Mouse (Mus musculus) embryonic fibroblast, embryonic 13.5 days (primary cell): ENCODE results near the gene Rdh13.

ENCODE experiments used
- CTCF ChIP-seq: IDR thresholded peaks from 2 replicates; pipeline ENCODE4 v1.5.1; 2011; ENCODE audit warnings: mild to moderate bottlenecking, control low read depth, low read length, moderate library complexity, borderline replicate concordance; ENCODE audit not compliant: insufficient read depth
- POLR2A ChIP-seq: IDR thresholded peaks from 2 replicates; pipeline ENCODE4 v1.6.1; 2011; ENCODE audit warnings: low read depth, mild to moderate bottlenecking, control low read depth, low read length, moderate library complexity

GRCm38 (mm10) chr7:4440549-4440948 lies 4.9 kb downstream of the Rdh13 start:
- TF ChIP-seq POLR2A: no peak
- no peak for TF ChIP-seq CTCF
